Mouse (Mus musculus): ENCODE results near the gene Pawr. TPM values are rescaled to one million over a fixed set of nuclear protein-coding genes. Genes with fewer than 3 reads are reported as not detected.

The Pawr gene
- total RNA-seq, 1 experiment: 36.4 TPM

GRCm38 (mm10) chr10:108384153-108384769 lies 52.3 kb downstream of the Pawr start:
- peaks cover 0 to 8% of the 10 kb centered on the region in 2 experiments; a peak in 2 of 4 replicates for H3K4me1 ChIP-seq (ENCODE audit: control insufficient read depth in 2 of 2, insufficient read depth in 2 of 2, low read length in 2 of 2, poor library complexity in 1 of 2)
- H3K27ac ChIP-seq (ENCODE audit: insufficient read depth, low read depth, low read length, poor library complexity, severe bottlenecking): no peak overlapping the region
- H3K4me3 ChIP-seq (ENCODE audit: insufficient read depth in 1 of 2, low read depth in 1 of 2, low read length in 2 of 2, poor library complexity in 1 of 2, severe bottlenecking in 1 of 2): no peak overlapping the region
- in situ Hi-C loops (cut with MboI; ENCODE audit: low sequenced_read_pairs in 2 of 2, unreplicated experiment in 2 of 2): no loop called here
- H3K9me3 ChIP-seq (ENCODE audit: control insufficient read depth, insufficient read depth, low read depth, low read length): no peaks in the 10 kb centered on the region
- H3K36me3 ChIP-seq (ENCODE audit: control insufficient read depth, insufficient read depth, low read length, poor library complexity, severe bottlenecking): peaks cover 28% of the 10 kb centered on the region; the same call in 1 of the 2 replicates
- TF ChIP-seq ZNF384 (IDR thresholded peaks at IDR 0.05; ENCODE audit: low read depth, low read length) (no peak), MAFK (IDR thresholded peaks at IDR 0.05; ENCODE audit: insufficient read depth, low read depth, low read length) (no peak), CHD2 (IDR thresholded peaks at IDR 0.05; ENCODE audit: low read depth, low read length) (no peak), ZC3H11A (IDR thresholded peaks at IDR 0.05; ENCODE audit: borderline replicate concordance, low read depth, low read length) (no peak), HCFC1 (IDR thresholded peaks at IDR 0.05; ENCODE audit: borderline replicate concordance, insufficient read depth, low read length) (no peak)
- H3K9ac ChIP-seq (ENCODE audit: insufficient read depth, low read depth, low read length, poor library complexity, severe bottlenecking): no peak overlapping the region
- no peak for DNase-seq (ENCODE audit: low read depth, low spot score)

- in situ Hi-C loops (cut with MboI; ENCODE audit: low sequenced_read_pairs in 2 of 2, unreplicated experiment in 2 of 2): no loop called here
- no peaks in the 10 kb centered on the region for H3K9me3 ChIP-seq (ENCODE audit: control insufficient read depth, insufficient read depth, low read depth, low read length)
- peaks cover 28% of the 10 kb centered on the region; the same call in 1 of the 2 replicates for H3K36me3 ChIP-seq (ENCODE audit: control insufficient read depth, insufficient read depth, low read length, poor library complexity, severe bottlenecking)
- no peak for DNase-seq (ENCODE audit: low read depth, low spot score)
- no peak overlapping the region for H3K4me3 ChIP-seq (ENCODE audit: insufficient read depth in 1 of 2, low read depth in 1 of 2, low read length in 2 of 2, poor library complexity in 1 of 2, severe bottlenecking in 1 of 2)
- TF ChIP-seq ZNF384 (IDR thresholded peaks at IDR 0.05; ENCODE audit: low read depth, low read length) (no peak), HCFC1 (IDR thresholded peaks at IDR 0.05; ENCODE audit: borderline replicate concordance, insufficient read depth, low read length) (no peak)
- H3K27ac ChIP-seq (ENCODE audit: insufficient read depth, low read depth, low read length, poor library complexity, severe bottlenecking): no peak overlapping the region
- no peak overlapping the region for H3K9ac ChIP-seq (ENCODE audit: insufficient read depth, low read depth, low read length, poor library complexity, severe bottlenecking)
- H3K4me1 ChIP-seq (ENCODE audit: control insufficient read depth in 2 of 2, insufficient read depth in 2 of 2, low read length in 2 of 2, poor library complexity in 1 of 2): peaks cover 0 to 13% of the 10 kb centered on the region in 2 experiments; a peak in 3 of 4 replicates
Observed at GRCm38 (mm10) chr10:108385480-108385955, 53.6 kb downstream of the Pawr start.

DNA sequence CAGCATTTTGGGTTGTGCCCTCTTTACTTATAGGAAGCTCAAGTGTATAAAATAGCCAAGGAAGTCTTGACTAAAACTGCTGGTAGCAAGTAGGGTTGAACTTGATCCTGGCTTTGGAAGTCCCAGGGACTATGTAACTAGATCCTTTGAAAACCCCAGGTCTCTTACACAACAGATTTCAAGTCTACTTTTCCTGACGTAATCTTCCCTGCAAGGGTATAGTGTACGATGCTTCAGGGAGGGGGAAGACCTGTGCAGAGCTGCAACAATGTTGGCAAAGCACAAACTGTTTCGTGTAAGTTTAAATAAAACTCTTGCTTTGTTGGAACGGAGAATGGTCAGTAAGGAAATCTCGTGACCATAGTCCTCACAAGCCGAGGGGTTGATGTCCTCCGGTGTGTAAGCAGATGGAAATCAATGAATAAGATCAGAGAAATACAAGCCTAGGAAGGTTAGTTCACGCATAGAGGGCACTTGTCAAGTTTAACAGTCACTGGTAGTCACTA lies 56.5 kb downstream of the Pawr start:
- DNase-seq (ENCODE audit: low read depth, low spot score): no peak
- H3K4me1 ChIP-seq (ENCODE audit: control insufficient read depth in 2 of 2, insufficient read depth in 2 of 2, low read length in 2 of 2, poor library complexity in 1 of 2): peaks cover 0 to 13% of the 10 kb centered on the region in 2 experiments; a peak in 3 of 4 replicates
- H3K4me3 ChIP-seq (ENCODE audit: insufficient read depth in 1 of 2, low read depth in 1 of 2, low read length in 2 of 2, poor library complexity in 1 of 2, severe bottlenecking in 1 of 2): no peak overlapping the region
- TF ChIP-seq HCFC1 (IDR thresholded peaks at IDR 0.05; ENCODE audit: borderline replicate concordance, insufficient read depth, low read length): no peak
- no peak for TF ChIP-seq ZNF384 (IDR thresholded peaks at IDR 0.05; ENCODE audit: low read depth, low read length)
- TF ChIP-seq ZC3H11A (IDR thresholded peaks at IDR 0.05; ENCODE audit: borderline replicate concordance, low read depth, low read length): no peak
- no peak for TF ChIP-seq CHD2 (IDR thresholded peaks at IDR 0.05; ENCODE audit: low read depth, low read length)
- no peak for TF ChIP-seq MAFK (IDR thresholded peaks at IDR 0.05; ENCODE audit: insufficient read depth, low read depth, low read length)
- no peaks in the 10 kb centered on the region for H3K9me3 ChIP-seq (ENCODE audit: control insufficient read depth, insufficient read depth, low read depth, low read length)
- H3K27ac ChIP-seq (ENCODE audit: insufficient read depth, low read depth, low read length, poor library complexity, severe bottlenecking): no peak overlapping the region
- H3K9ac ChIP-seq (ENCODE audit: insufficient read depth, low read depth, low read length, poor library complexity, severe bottlenecking): no peak overlapping the region
- H3K36me3 ChIP-seq (ENCODE audit: control insufficient read depth, insufficient read depth, low read length, poor library complexity, severe bottlenecking): peaks cover 14% of the 10 kb centered on the region; the same call in 1 of the 2 replicates
- in situ Hi-C loops (cut with MboI; ENCODE audit: low sequenced_read_pairs in 2 of 2, unreplicated experiment in 2 of 2): no loop called here

GRCm38 (mm10) chr10:108389178-108389926 lies 57.4 kb downstream of the Pawr start:
- DNase-seq (ENCODE audit: low read depth, low spot score): no peak
- in situ Hi-C loops (cut with MboI; ENCODE audit: low sequenced_read_pairs in 2 of 2, unreplicated experiment in 2 of 2): no loop called here
- Histone ChIP-seq H3K27ac (ENCODE audit: insufficient read depth, low read depth, low read length, poor library complexity, severe bottlenecking) (no peak overlapping the region), H3K4me1 (ENCODE audit: control insufficient read depth in 2 of 2, insufficient read depth in 2 of 2, low read length in 2 of 2, poor library complexity in 1 of 2) (peaks cover 0 to 13% of the 10 kb centered on the region in 2 experiments; a peak in 3 of 4 replicates), H3K4me3 (ENCODE audit: insufficient read depth in 1 of 2, low read depth in 1 of 2, low read length in 2 of 2, poor library complexity in 1 of 2, severe bottlenecking in 1 of 2) (no peak overlapping the region), H3K9ac (ENCODE audit: insufficient read depth, low read depth, low read length, poor library complexity, severe bottlenecking) (no peak overlapping the region), H3K36me3 (ENCODE audit: control insufficient read depth, insufficient read depth, low read length, poor library complexity, severe bottlenecking) (peaks cover 10% of the 10 kb centered on the region; the same call in 1 of the 2 replicates), H3K9me3 (ENCODE audit: control insufficient read depth, insufficient read depth, low read depth, low read length) (no peaks in the 10 kb centered on the region)
- no peak for TF ChIP-seq MAFK (IDR thresholded peaks at IDR 0.05; ENCODE audit: insufficient read depth, low read depth, low read length)
- TF ChIP-seq HCFC1 (IDR thresholded peaks at IDR 0.05; ENCODE audit: borderline replicate concordance, insufficient read depth, low read length): no peak
